Mouse (Mus musculus): ENCODE measurements at regions not wholly inside any gene's neighbourhood (a gene's known extent, or its start where the extent isn't known, plus 50 kb on each side); places are given as distances from the start of the nearest gene placed in this dataset.

GRCm38 (mm10) chr3:39904377-39904776 lies 626.7 kb upstream of the Intu start:
- TF ChIP-seq CTCF (conservative IDR thresholded peaks at IDR 0.05 in 1 of 2, IDR thresholded peaks at IDR 0.05 in 1 of 2; ENCODE audit: low read depth in 2 of 2, low read length in 2 of 2) (no peak), RAD21 (IDR thresholded peaks at IDR 0.05; ENCODE audit: low read depth, low read length) (no peak), EP300 (IDR thresholded peaks at IDR 0.05; ENCODE audit: low read length) (peak; percentile 38; the same call in 1 of the 2 replicates), ZC3H11A (IDR thresholded peaks at IDR 0.05; ENCODE audit: low read depth, low read length) (no peak), POLR2A (IDR thresholded peaks at IDR 0.05; ENCODE audit: low read depth, low read length) (no peak), TCF12 (IDR thresholded peaks at IDR 0.05; ENCODE audit: low read depth, low read length) (no peak)
